Mouse (Mus musculus) myocyte (in vitro differentiated cells): ENCODE data around the gene Rnasel.

ENCODE experiments used
- CEBPB ChIP-seq: IDR thresholded peaks from 2 replicates; pipeline ENCODE4 v1.6.1; 2011; ENCODE audit warnings: mild to moderate bottlenecking, moderate library complexity; ENCODE audit not compliant: poor library complexity, insufficient read depth, severe bottlenecking
- E2F4 ChIP-seq: IDR thresholded peaks from one replicate; pipeline ENCODE4 v1.6.1; 2011; ENCODE audit warnings: mild to moderate bottlenecking, control low read depth, moderate library complexity; ENCODE audit not compliant: insufficient read depth
- MAX ChIP-seq: IDR thresholded peaks from one replicate; pipeline ENCODE4 v1.6.1; 2011; ENCODE audit warnings: low read depth, mild to moderate bottlenecking, control low read depth
- MYOG ChIP-seq, 3 experiments: IDR thresholded peaks; one replicate each; pipeline ENCODE4 v1.6.1; 2011; ENCODE audit warnings: control low read depth in 2 of 3, low read depth in 2 of 3, mild to moderate bottlenecking in 2 of 3; ENCODE audit not compliant: insufficient read length in 2 of 3, control insufficient read depth in 1 of 3, insufficient read depth in 1 of 3
- POLR2A ChIP-seq: IDR thresholded peaks from one replicate; pipeline ENCODE4 v1.6.1; 2011; ENCODE audit warnings: low read depth, mild to moderate bottlenecking, control low read depth, moderate library complexity; ENCODE audit not compliant: insufficient read length
- POLR2AphosphoS2 ChIP-seq: IDR thresholded peaks from one replicate; pipeline ENCODE4 v1.6.1; 2011; ENCODE audit warnings: low read depth, control low read depth; ENCODE audit not compliant: insufficient read length
- SRF ChIP-seq: IDR thresholded peaks from one replicate; pipeline ENCODE4 v1.6.1; 2011; ENCODE audit warnings: low read depth; ENCODE audit not compliant: control insufficient read depth, insufficient read length
- TCF3 ChIP-seq: IDR thresholded peaks from one replicate; pipeline ENCODE4 v1.6.1; 2011; ENCODE audit warnings: low read depth, control low read depth; ENCODE audit not compliant: insufficient read length
- USF1 ChIP-seq: IDR thresholded peaks from one replicate; pipeline ENCODE4 v1.6.1; 2011; ENCODE audit warnings: low read depth, mild to moderate bottlenecking, control low read depth, moderate library complexity

- TF ChIP-seq MAX = no peak
- no peak for TF ChIP-seq POLR2AphosphoS2
- TF ChIP-seq POLR2A = no peak
- TF ChIP-seq MYOG (IDR thresholded peaks at IDR 0.05; ENCODE audit: control insufficient read depth in 1 of 3, insufficient read depth in 1 of 3, insufficient read length in 2 of 3, low read depth in 2 of 3) = no peak
- TF ChIP-seq E2F4 = no peak
- no peak for TF ChIP-seq SRF
- TF ChIP-seq CEBPB = no peak
- TF ChIP-seq USF1 = no peak
- no peak for TF ChIP-seq TCF3
These were observed 25.9 kb downstream of the Rnasel start for GRCm38 (mm10) chr1:153775174-153775573.
